Mouse (Mus musculus) limb, embryonic 11.5 days (tissue): Measurements from ENCODE around the gene Hoxa6. TPM values are rescaled to one million over a fixed set of nuclear protein-coding genes. Genes with fewer than 3 reads are reported as not detected.
A peak's percentile ranks its signal among the peaks of the same experiment; 100 is the strongest.

Experiments used
- ATAC-seq: fragments of 200-750 bp; cut with Nextera tagmentation; 2 replicates; pipeline ENCODE4 v1.8.0; 2017; ENCODE audit warnings: low read depth; ENCODE audit not compliant: insufficient number of reproducible peaks, low FRiP score, low TSS enrichment
- DNase-seq: peaks from one replicate; pipeline ENCODE4 v3.0.0-alpha.2; 2015; ENCODE audit warnings: low spot score
- H3K27ac ChIP-seq: fragments of 300-500 bp; sonication (generic); replicated peaks from 2 replicates; pipeline ENCODE4 v1.5.1; 2014; ENCODE audit warnings: low read depth, mild to moderate bottlenecking, low read length
- H3K27me3 ChIP-seq: fragments of 300-500 bp; sonication (generic); 2 replicates; pipeline ENCODE4 v1.6.1; 2014; ENCODE audit warnings: mild to moderate bottlenecking, low read length, mixed read lengths; ENCODE audit not compliant: control insufficient read depth, insufficient read depth
- H3K36me3 ChIP-seq: fragments of 300-500 bp; sonication (generic); 2 replicates; pipeline ENCODE4 v1.6.1; 2014; ENCODE audit warnings: mild to moderate bottlenecking, low read length, moderate library complexity, mixed read lengths; ENCODE audit not compliant: control insufficient read depth, insufficient read depth
- H3K4me1 ChIP-seq: fragments of 300-500 bp; sonication (generic); 2 replicates; pipeline ENCODE4 v1.6.1; 2014; ENCODE audit warnings: low read length, mixed read lengths; ENCODE audit not compliant: control insufficient read depth, insufficient read depth
- H3K4me2 ChIP-seq: fragments of 300-500 bp; sonication (generic); 2 replicates; pipeline ENCODE4 v1.6.1; 2014; ENCODE audit warnings: low read depth, mild to moderate bottlenecking, moderate library complexity; ENCODE audit not compliant: severe bottlenecking
- H3K4me3 ChIP-seq: fragments of 300-500 bp; sonication (generic); 2 replicates; pipeline ENCODE4 v1.5.1; 2014; ENCODE audit warnings: low read depth, low read length
- H3K9ac ChIP-seq: fragments of 300-500 bp; sonication (generic); 2 replicates; pipeline ENCODE4 v1.6.1; 2014; ENCODE audit warnings: mild to moderate bottlenecking, low read length
- H3K9me3 ChIP-seq: fragments of 300-500 bp; sonication (generic); 2 replicates; pipeline ENCODE4 v1.6.1; 2016; ENCODE audit warnings: low read length; ENCODE audit not compliant: control insufficient read depth
- WGBS: fragments of 180-500 bp; shearing (Covaris S2); extraction: QIAGEN DNeasy Blood & Tissue Kit; methylation state at CpG from one replicate; pipeline ENCODE4 v1.1.7; 2014; 5-methylcytosine and 5-hydroxymethylcytosine counted together
- polyA plus RNA-seq: library from polyadenylated mRNA; unstranded; fragments of >200 nt; fragmentation: Nextera tagmentation; extraction: Ambion mirVana; gene quantifications from 2 replicates; pipeline ENCODE4 v1.2.1, GENCODE M21; 2014

The Hoxa6 gene
- polyA plus RNA-seq, 1 experiment from 2014 or later, result 4.6 TPM

DNA sequence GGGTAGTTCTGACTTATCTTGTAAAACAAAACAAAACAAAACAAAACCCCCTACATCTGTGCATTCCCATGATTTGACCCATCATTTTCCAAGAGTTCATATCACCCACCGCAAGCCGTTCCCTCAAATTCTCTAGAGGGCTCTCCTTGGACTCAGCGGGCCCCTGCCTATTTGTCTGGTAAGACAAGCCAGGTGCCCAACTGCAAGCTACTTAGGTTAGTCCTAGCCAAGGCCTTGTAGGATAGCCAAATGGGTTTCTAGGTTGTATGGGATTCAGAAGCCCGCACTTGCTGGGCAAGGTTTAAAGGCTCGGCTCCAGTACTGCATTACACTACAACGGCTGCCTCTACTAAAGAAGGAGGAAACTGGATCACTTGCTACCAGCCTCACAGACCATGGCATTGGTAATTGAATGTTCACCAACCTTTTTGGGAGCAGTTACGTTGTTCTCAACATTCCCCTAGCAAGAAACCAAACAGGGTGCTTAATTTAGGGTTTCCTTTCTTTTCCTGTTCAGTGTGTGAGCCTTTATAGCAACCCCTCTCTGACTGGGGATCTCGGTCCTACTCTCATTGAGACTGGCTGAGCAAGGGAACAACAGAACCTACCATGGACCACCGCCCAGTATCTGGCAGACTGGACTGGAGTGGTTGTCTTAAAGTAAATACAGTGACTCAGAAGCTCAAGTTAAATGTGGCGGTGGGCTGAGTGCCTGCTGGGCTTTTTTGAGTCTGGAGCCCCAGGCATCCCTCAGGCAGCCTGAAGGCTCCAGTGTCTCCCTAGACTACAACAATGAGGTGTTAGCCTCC lies 29.0 kb upstream of the Hoxa6 start:
- Histone ChIP-seq H3K4me2 (peak overlapping the region; percentile 75), H3K9ac (peak overlapping the region; percentile 100), H3K27me3 (no peaks in the 10 kb centered on the region), H3K4me3 (peak overlapping the region; percentile 99), H3K27ac (peak overlapping the region; percentile 99), H3K9me3 (no peaks in the 10 kb centered on the region), H3K4me1 (peaks cover 6% of the 10 kb centered on the region), H3K36me3 (peaks cover 2% of the 10 kb centered on the region; the same call in 1 of the 2 replicates)
- WGBS, result 2% methylated on average over 10 of the region's 10 CpGs
- peak; percentile 70 for DNase-seq
- ATAC-seq, result no peak

GRCm38 (mm10) chr6:52236806-52237205 lies 28.3 kb upstream of the Hoxa6 start:
- Histone ChIP-seq H3K9ac (peak overlapping the region; percentile 100), H3K4me3 (peak overlapping the region; percentile 99), H3K27ac (peak overlapping the region; percentile 99), H3K36me3 (peaks cover 2% of the 10 kb centered on the region; the same call in 1 of the 2 replicates), H3K4me1 (peaks cover 1% of the 10 kb centered on the region; the same call in 1 of the 2 replicates), H3K9me3 (no peaks in the 10 kb centered on the region), H3K27me3 (no peaks in the 10 kb centered on the region), H3K4me2 (peak overlapping the region; percentile 75)
- ATAC-seq (no peak), DNase-seq (no peak)
- WGBS, result 5% methylated on average over 3 of the region's 3 CpGs

GRCm38 (mm10) chr6:52235866-52236265 lies 27.3 kb upstream of the Hoxa6 start:
- Histone ChIP-seq H3K4me1 (no peaks in the 10 kb centered on the region; the same call in 1 of the 2 replicates), H3K9ac (peak overlapping the region; percentile 100), H3K4me3 (peak overlapping the region; percentile 99), H3K27me3 (no peaks in the 10 kb centered on the region), H3K9me3 (no peaks in the 10 kb centered on the region), H3K36me3 (peaks cover 2% of the 10 kb centered on the region; the same call in 1 of the 2 replicates), H3K27ac (peak overlapping the region; percentile 99), H3K4me2 (peak overlapping the region; percentile 75)
- DNase-seq, result peak; percentile 58
- WGBS, result 9% methylated on average over 6 of the region's 6 CpGs
- ATAC-seq, result no peak

DNA sequence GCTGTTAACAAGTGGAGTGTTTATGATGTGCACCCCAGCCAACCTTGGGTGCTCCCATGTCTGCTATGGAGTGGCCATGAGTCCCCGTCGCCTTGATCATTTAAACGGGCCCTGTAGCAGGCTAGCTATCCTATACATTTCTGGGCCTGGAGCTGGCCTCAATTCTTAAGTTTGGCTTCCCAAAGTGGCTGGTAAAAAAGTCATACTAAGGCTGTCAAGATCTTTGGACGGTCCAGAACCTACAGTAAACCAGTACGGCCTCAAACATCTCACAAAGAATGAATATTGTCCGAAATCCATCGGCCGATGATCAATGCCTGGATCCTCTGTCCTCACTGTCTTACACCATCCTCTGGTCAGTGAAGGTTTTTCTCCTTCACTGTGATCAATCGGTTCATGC lies 26.7 kb upstream of the Hoxa6 start:
- no peaks in the 10 kb centered on the region; the same call in 1 of the 2 replicates for H3K4me1 ChIP-seq
- H3K9ac ChIP-seq, result peak overlapping the region; percentile 100
- ATAC-seq, result no peak
- no peaks in the 10 kb centered on the region for H3K9me3 ChIP-seq
- H3K4me2 ChIP-seq, result peak overlapping the region; percentile 75
- H3K27me3 ChIP-seq, result no peaks in the 10 kb centered on the region
- H3K4me3 ChIP-seq, result peak overlapping the region; percentile 99
- H3K27ac ChIP-seq, result peak overlapping the region; percentile 99
- WGBS, result 12% methylated on average over 9 of the region's 9 CpGs
- peak; percentile 69 for DNase-seq
- H3K36me3 ChIP-seq, result peaks cover 2% of the 10 kb centered on the region; the same call in 1 of the 2 replicates

DNA sequence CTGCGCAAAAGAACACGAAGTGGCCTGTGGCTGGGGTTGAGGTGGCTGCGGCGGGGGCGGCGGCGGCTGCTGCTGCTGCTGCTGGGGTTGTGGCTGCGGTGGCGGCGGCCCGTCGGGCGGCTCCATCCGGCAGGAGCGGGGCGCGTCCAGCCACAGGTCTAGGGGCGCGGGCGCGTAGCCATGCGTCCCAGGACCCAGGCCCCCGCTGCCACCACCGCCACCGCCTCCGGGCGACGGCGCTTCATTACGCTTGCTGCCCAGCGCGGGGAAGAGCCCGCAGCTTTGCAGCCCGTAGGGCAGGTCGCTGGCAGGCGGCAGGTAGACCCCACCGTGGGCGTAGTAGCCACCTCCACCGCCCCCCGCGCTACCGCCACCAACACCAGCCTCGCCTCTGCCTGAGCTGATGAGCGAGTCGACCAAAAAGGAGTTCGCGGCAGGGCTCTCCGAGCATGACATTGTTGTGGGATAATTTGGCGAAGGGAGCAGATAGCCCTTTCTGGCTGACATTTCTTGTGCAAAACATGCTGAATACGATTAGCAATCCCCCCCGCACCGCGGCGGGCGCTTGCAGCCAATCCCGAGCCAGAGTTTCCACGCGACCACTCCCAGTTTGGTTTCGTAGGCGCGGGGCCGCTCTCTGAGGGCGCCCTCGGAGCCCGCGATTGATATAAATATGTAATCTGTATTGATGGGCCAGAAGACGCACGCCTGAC lies 26.1 kb upstream of the Hoxa6 start:
- H3K4me1 ChIP-seq, result no peaks in the 10 kb centered on the region; the same call in 1 of the 2 replicates
- no peak for DNase-seq
- H3K27ac ChIP-seq, result peak overlapping the region; percentile 99
- no peaks in the 10 kb centered on the region for H3K27me3 ChIP-seq
- H3K4me2 ChIP-seq, result peak overlapping the region; percentile 75
- no peaks in the 10 kb centered on the region for H3K9me3 ChIP-seq
- peak overlapping the region; percentile 100 for H3K9ac ChIP-seq
- H3K36me3 ChIP-seq, result peaks cover 2% of the 10 kb centered on the region; the same call in 1 of the 2 replicates
- peak overlapping the region; percentile 99 for H3K4me3 ChIP-seq
- ATAC-seq, result peak; percentile 46
- under 1% methylated on average over 62 of the region's 68 CpGs for WGBS

- Histone ChIP-seq H3K9me3 (no peaks in the 10 kb centered on the region), H3K9ac (peak overlapping the region; percentile 100), H3K27ac (peak overlapping the region; percentile 99), H3K27me3 (no peaks in the 10 kb centered on the region), H3K4me3 (peak overlapping the region; percentile 99), H3K4me2 (peak overlapping the region; percentile 75), H3K36me3 (peaks cover 2% of the 10 kb centered on the region), H3K4me1 (no peaks in the 10 kb centered on the region; the same call in 1 of the 2 replicates)
- peak; percentile 74 for DNase-seq
- no peak for ATAC-seq
- under 1% methylated on average over 61 of the region's 70 CpGs for WGBS
These were observed 25.3 kb upstream of the Hoxa6 start for GRCm38 (mm10) chr6:52233546-52234427.

DNA sequence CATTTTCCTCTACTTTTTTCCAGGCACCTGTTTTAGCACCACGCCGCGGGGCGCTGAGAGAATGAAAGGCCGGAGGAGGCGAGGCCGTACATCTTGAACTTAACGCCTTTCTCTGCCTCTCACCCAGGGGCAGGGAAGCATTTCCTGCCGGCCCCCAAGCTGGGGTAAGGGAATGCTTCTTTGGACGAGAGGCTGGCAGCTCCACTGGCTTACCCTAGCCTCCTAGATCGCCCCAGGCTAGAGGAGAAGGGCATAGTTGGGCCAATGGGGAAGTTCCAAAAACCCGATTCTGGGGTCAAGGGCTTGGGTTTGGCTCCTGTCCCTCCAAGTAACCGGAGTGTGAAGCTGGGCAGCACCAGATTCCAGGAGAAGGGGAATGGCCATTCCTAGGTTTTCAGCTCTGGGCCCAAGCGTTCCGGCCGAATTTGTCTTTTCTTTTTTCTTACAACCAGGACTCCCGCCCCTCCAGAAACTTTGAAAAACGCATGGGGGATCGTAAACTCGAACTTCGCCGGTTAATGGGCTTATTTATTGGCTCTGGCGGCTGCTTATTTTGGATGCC lies 24.5 kb upstream of the Hoxa6 start:
- Histone ChIP-seq H3K36me3 (peaks cover 2% of the 10 kb centered on the region), H3K4me2 (peak overlapping the region; percentile 75), H3K4me3 (peak overlapping the region; percentile 99), H3K4me1 (no peaks in the 10 kb centered on the region; the same call in 1 of the 2 replicates), H3K9me3 (no peaks in the 10 kb centered on the region), H3K27ac (peak overlapping the region; percentile 99), H3K9ac (peak overlapping the region; percentile 100), H3K27me3 (no peaks in the 10 kb centered on the region)
- DNase-seq, result peak; percentile 72
- WGBS, result under 1% methylated on average over 23 of the region's 23 CpGs
- no peak for ATAC-seq
